Mouse (Mus musculus) ES-E14 (cell line): ENCODE measurements around the gene Sncb. TPM values are rescaled to one million over a fixed set of nuclear protein-coding genes. Genes with fewer than 3 reads are reported as not detected.
A peak's percentile ranks its signal among the peaks of the same experiment; 100 is the strongest.

ENCODE experiments used
- DNase-seq: peaks from one replicate; pipeline ENCODE4 v3.0.0-alpha.2; 2013; ENCODE audit warnings: low read depth, low spot score
- H3K27ac ChIP-seq: 2 replicates; pipeline ENCODE4 v1.5.1; 2012; ENCODE audit warnings: low read depth, mild to moderate bottlenecking, low read length, moderate library complexity, mixed read lengths; ENCODE audit not compliant: poor library complexity, insufficient read depth, severe bottlenecking
- H3K36me3 ChIP-seq: 2 replicates; pipeline ENCODE4 v1.6.1; 2012; ENCODE audit warnings: mild to moderate bottlenecking, low read length, moderate library complexity, mixed read lengths; ENCODE audit not compliant: control insufficient read depth, poor library complexity, insufficient read depth, severe bottlenecking
- H3K4me1 ChIP-seq, 2 experiments: fragments of 150-350 bp in 1 of 2; sonication (generic) in 1 of 2; 2 replicates each; pipeline ENCODE4 v1.6.1; 2012; ENCODE audit warnings: low read length in 2 of 2, mild to moderate bottlenecking in 1 of 2, mixed read lengths in 1 of 2; ENCODE audit not compliant: control insufficient read depth in 2 of 2, insufficient read depth in 2 of 2, poor library complexity in 1 of 2
- H3K4me3 ChIP-seq, 2 experiments: fragments of 150-350 bp in 1 of 2; sonication (generic) in 1 of 2; 2 replicates each; pipeline ENCODE4 v1.5.1; 2012; ENCODE audit warnings: low read length in 2 of 2, low read depth in 1 of 2, mild to moderate bottlenecking in 1 of 2, mixed read lengths in 1 of 2; ENCODE audit not compliant: insufficient read depth in 1 of 2, poor library complexity in 1 of 2, severe bottlenecking in 1 of 2
- H3K9ac ChIP-seq: 2 replicates; pipeline ENCODE4 v1.6.1; 2012; ENCODE audit warnings: low read depth, mild to moderate bottlenecking, low read length, mixed read lengths; ENCODE audit not compliant: poor library complexity, insufficient read depth, severe bottlenecking
- H3K9me3 ChIP-seq: fragments of 150-350 bp; sonication (generic); 2 replicates; pipeline ENCODE4 v1.6.1; 2012; ENCODE audit warnings: low read depth, mild to moderate bottlenecking, low read length; ENCODE audit not compliant: control insufficient read depth, insufficient read depth
- CHD2 ChIP-seq: IDR thresholded peaks from 2 replicates; pipeline ENCODE4 v1.6.1; 2014; ENCODE audit warnings: mild to moderate bottlenecking, low read depth, low read length, inconsistent platforms
- HCFC1 ChIP-seq: IDR thresholded peaks from 2 replicates; pipeline ENCODE4 v1.6.1; 2012; ENCODE audit warnings: low read length, inconsistent platforms, borderline replicate concordance; ENCODE audit not compliant: insufficient read depth
- MAFK ChIP-seq: IDR thresholded peaks from 2 replicates; pipeline ENCODE4 v1.6.1; 2014; ENCODE audit warnings: mild to moderate bottlenecking, low read depth, low read length, inconsistent platforms; ENCODE audit not compliant: insufficient read depth
- ZC3H11A ChIP-seq: IDR thresholded peaks from 2 replicates; pipeline ENCODE4 v1.6.1; 2012; ENCODE audit warnings: low read depth, mild to moderate bottlenecking, inconsistent platforms, low read length, borderline replicate concordance
- ZNF384 ChIP-seq: IDR thresholded peaks from 2 replicates; pipeline ENCODE4 v1.6.1; 2012; ENCODE audit warnings: low read depth, low read length, inconsistent platforms
- in situ Hi-C, 2 experiments: fragments of 600-800 bp; cut with MboI; formaldehyde crosslinking; loops; one replicate each; pipeline ENCODE4 v1.15.1; 2025; ENCODE audit warnings: low sequenced_read_pairs in 2 of 2, inconsistent platforms in 1 of 2; ENCODE audit not compliant: unreplicated experiment in 2 of 2
- total RNA-seq: library from RNA; depleted of rRNA; stranded (reverse); fragments of 300-350 nt; gene quantifications from 2 replicates; pipeline ENCODE4 v1.2.3, GENCODE M21; 2012

Gene Sncb
- total RNA-seq, 1 experiment: not detected

DNA sequence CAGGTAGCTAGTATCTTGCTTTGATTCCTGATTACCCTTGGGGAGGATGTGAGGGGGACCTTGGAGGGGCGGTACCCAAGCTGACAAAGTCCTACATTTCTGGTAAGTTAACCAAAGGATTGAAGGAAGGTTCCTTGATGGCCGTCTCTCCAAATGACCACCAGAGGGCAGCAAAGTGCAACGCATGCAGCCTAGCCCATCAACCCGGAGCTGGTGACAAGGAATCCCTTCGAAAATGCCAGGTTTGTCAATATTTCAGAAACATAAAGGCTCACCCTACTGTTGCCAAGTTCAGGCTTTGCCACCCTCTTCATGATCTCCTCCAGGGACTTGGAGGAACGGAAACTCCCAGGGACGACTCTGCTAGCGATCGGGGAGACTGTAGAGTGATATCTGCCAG, 33.3 kb upstream of the Sncb start:
- Histone ChIP-seq H3K4me1 (no peaks in the 10 kb centered on the region), H3K27ac (no peak overlapping the region), H3K9ac (no peak overlapping the region), H3K4me3 (no peak overlapping the region), H3K9me3 (no peaks in the 10 kb centered on the region), H3K36me3 (no peaks in the 10 kb centered on the region; the same call in 1 of the 2 replicates)
- TF ChIP-seq HCFC1 (no peak), ZC3H11A (peak; percentile 95)
- peak; percentile 63 for DNase-seq
- in situ Hi-C loops: loop anchor here (10.0 kb wide), 3 partner anchors 85 to 265 kb away; no protein-coding TSS in a partner anchor

- H3K4me3 ChIP-seq: no peak overlapping the region
- TF ChIP-seq ZNF384 (no peak), MAFK (no peak), ZC3H11A (no peak), HCFC1 (no peak), CHD2 (no peak)
- DNase-seq: no peak
- H3K9ac ChIP-seq: no peak overlapping the region
- H3K36me3 ChIP-seq: no peaks in the 10 kb centered on the region; the same call in 1 of the 2 replicates
- in situ Hi-C loops: loop anchor here in 1 of 2 experiments (10.0 kb wide), 1 partner anchor 266 kb away; no protein-coding TSS in a partner anchor
- no peak overlapping the region for H3K27ac ChIP-seq
- H3K9me3 ChIP-seq: no peaks in the 10 kb centered on the region
- H3K4me1 ChIP-seq: peaks cover 0 to 8% of the 10 kb centered on the region in 2 experiments; a peak in 2 of 4 replicates
These were observed 32.3 kb upstream of the Sncb start for GRCm38 (mm10) chr13:54798740-54799139.

GRCm38 (mm10) chr13:54797861-54798643, 31.7 kb upstream of the Sncb start:
- in situ Hi-C loops: loop anchor here in 1 of 2 experiments (10.0 kb wide), 1 partner anchor 267 kb away; no protein-coding TSS in a partner anchor
- Histone ChIP-seq H3K27ac (no peak overlapping the region), H3K9ac (no peak overlapping the region), H3K9me3 (no peaks in the 10 kb centered on the region), H3K4me3 (no peak overlapping the region), H3K36me3 (no peaks in the 10 kb centered on the region; the same call in 1 of the 2 replicates), H3K4me1 (peaks cover 0 to 11% of the 10 kb centered on the region in 2 experiments; a peak in 2 of 4 replicates)
- DNase-seq: no peak
- TF ChIP-seq ZC3H11A: no peak
- no peak for TF ChIP-seq HCFC1
- no peak for TF ChIP-seq MAFK
- TF ChIP-seq ZNF384: no peak

GRCm38 (mm10) chr13:54797356-54797755, 31.0 kb upstream of the Sncb start:
- Histone ChIP-seq H3K4me1 (peaks cover 0 to 16% of the 10 kb centered on the region in 2 experiments; a peak in 2 of 4 replicates), H3K36me3 (no peaks in the 10 kb centered on the region; the same call in 1 of the 2 replicates), H3K9ac (no peak overlapping the region), H3K4me3 (no peak overlapping the region), H3K27ac (no peak overlapping the region), H3K9me3 (no peaks in the 10 kb centered on the region)
- DNase-seq: no peak
- in situ Hi-C loops: loop anchor here in 1 of 2 experiments (10.0 kb wide), 1 partner anchor 267 kb away; no protein-coding TSS in a partner anchor
- TF ChIP-seq ZC3H11A (peak; percentile 94), ZNF384 (no peak), CHD2 (no peak), HCFC1 (no peak), MAFK (0 out of 2 replicates have a peak, but pooled peaks have one; percentile 8)
